Mouse (Mus musculus) neural tube, embryonic 10.5 days (tissue): ENCODE data around the gene Slc6a6.
A peak's percentile ranks its signal among the peaks of the same experiment; 100 is the strongest.

Experiments used
- DNase-seq: peaks from one replicate; pipeline ENCODE4 v3.0.0-alpha.2; 2017; ENCODE audit warnings: low spot score; ENCODE audit errors: extremely low spot score

Slc6a6 gene

GRCm38 (mm10) chr6:91683602-91684473, at the start of gene Slc6a6:
TSS of gene Slc6a6 (plus strand) at chr6:91684053.
- DNase-seq = peak; percentile 99

- DNase-seq = no peak
These were observed 49.4 kb upstream of the Slc6a6 start for GRCm38 (mm10) chr6:91634417-91634816.

- DNase-seq = no peak
These were observed 49.0 kb upstream of the Slc6a6 start for GRCm38 (mm10) chr6:91634876-91635275.

GRCm38 (mm10) chr6:91638204-91638995, 45.5 kb upstream of the Slc6a6 start:
- peak; percentile 43 for DNase-seq

GRCm38 (mm10) chr6:91643011-91643410, 40.8 kb upstream of the Slc6a6 start:
- DNase-seq = no peak

DNA sequence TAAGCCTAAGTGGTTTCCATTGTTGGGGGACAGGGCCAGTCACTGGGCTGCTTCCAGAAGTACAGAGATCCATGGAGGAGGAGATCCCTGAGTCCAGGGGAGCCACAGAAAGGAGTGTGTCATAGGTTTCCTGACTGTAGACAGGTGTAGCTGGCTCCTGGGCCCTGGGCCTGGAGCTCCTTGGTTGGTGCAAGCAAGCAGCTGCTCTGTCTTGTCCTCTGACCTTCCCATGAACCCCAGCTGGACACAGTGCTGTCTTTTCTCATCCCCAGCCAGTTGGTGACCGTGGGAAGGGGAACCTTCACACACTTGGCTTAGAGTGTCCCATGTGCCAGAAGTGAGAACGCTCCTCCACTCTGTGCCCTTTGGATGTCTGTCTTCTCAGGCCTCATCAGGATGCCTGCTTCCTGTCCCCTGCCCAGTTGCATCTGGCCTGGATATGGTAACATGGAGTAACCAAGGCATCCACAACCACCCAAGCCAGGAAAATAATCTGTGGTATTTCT, 40.4 kb upstream of the Slc6a6 start:
- DNase-seq = no peak

DNA sequence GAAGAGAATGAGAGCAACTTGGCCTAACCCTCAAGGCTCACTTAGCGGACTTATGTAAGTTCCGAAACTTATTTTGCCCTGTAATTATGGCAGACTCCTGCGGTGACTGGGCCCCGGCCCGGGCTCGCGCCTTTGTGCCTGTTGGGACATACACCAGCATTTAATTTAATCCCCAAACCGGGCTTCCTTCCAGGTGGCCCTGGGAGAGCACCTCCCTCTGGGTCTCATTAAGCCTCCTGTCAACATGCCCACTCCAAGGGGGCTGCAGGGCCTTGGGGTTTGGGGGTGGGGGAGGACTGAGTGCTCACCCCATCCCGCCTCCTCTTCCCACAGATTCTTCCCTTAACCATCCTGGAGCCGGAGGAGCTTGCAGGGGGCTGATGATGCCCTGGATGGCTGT, 37.8 kb upstream of the Slc6a6 start:
- no peak for DNase-seq

DNA sequence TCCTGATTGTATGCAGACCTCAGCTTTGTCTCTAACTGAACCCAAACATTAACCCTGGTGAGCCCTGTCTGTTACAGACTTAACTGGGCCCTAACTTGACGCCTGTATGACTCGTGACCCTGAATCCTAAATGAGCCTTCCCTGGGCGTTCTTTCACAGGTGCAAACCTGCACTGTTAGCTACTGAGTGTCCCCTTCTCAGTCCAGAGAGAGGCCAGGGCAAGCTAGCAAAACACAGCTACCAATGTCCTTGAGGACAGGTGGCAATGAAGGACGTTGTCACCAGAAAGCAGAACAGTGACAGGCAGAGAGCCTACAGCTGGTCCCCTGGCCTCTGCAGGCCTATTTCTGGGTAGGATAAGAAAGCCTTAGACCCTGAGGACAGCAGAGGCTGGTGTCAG, 37.0 kb upstream of the Slc6a6 start:
- no peak for DNase-seq

- no peak for DNase-seq
These were observed 36.5 kb upstream of the Slc6a6 start for GRCm38 (mm10) chr6:91647385-91647791.

DNA sequence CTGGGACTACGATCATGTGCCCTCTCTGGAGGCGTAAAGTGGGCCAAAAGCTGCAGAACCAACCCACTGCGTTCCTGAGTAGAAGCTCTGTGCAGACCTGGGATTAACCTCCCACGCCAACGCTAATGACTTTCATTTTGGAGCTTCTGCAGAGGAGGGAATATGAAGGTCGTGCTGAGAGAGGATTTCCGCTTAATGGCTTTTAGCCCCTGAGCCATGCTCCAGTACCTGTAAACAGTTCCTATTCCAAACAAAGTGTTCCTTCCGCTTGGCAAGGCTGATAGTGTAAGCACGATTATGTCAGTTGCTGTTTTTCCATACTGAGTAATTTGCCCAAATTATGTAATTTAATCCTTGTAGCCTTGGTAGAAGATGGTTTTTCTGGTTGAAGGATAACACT, 33.6 kb upstream of the Slc6a6 start:
- no peak for DNase-seq

GRCm38 (mm10) chr6:91652296-91652695, 31.6 kb upstream of the Slc6a6 start:
- no peak for DNase-seq

- DNase-seq = no peak
These were observed 28.6 kb upstream of the Slc6a6 start for GRCm38 (mm10) chr6:91655244-91655643.

GRCm38 (mm10) chr6:91655874-91656433, 27.9 kb upstream of the Slc6a6 start:
- DNase-seq = no peak

DNA sequence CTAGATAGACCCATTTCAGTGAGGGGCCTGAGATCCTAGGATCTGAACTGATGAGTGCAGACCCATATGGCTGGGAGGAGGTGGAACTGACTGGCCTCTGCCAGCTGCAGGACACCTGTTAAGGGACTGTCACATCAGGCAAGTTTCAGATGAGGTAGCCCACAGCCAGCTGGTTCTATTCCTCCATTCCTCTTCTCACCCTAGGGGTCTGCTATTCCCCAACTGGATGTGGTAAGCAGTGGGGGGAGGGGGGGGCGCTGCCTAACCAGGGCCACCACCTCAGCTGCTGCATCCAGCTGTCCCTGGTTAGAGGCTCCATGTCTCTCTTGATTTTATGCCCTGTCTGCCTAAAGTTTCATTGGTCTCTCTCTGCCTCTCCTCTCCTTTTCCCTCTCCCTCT, 25.6 kb upstream of the Slc6a6 start:
- no peak for DNase-seq

DNA sequence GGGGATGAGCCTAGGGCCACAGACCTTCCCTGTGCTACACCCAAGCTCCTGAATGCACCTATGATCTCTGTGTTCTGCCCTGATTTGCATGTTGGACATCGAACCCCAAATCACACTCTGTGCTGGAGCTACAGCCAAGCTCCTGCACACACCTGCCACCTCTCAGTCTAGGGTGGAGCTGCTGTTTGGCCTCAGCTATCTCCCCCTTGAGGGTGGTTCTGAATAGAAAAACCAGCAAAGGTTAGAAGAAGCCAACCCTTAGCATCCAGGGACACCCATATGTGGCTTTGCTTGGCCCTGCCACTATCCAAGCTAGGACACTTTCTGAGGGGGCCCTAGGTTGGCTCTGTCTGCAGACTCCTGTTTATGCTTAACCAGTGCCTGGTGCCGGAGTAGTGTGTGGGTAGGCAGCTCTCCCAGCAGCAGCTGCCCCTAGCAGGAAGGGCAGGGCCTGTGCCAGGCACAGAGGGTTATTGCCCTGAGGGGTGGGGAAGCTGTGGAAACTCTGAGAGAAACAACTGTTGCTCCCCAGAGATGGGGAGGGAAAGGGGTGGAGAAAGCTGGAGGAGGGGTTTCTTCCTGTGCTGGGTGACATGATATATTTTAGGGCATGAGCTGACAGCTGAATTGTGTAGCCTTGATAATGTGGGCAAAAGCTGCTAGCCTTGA, 23.9 kb upstream of the Slc6a6 start:
- no peak for DNase-seq

DNA sequence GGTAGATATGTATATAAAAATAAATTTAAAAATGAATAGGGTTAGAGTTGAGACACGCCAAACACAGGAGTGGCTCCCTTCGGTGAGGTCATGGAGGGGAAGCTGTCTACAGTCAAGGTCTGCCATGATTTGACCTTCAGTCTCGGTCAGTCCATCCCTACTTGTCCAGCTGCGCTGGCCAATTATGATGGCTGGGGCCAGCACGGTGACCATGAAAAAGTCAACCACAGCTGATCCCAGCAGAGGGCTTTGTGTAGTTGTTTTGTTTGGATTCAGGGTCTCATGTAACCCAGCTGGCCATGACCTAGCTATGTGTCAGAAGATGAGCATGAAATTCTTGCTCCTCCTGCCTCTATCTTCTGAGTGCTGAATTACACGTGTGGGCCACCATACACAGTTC, 21.6 kb upstream of the Slc6a6 start:
- DNase-seq = no peak

DNA sequence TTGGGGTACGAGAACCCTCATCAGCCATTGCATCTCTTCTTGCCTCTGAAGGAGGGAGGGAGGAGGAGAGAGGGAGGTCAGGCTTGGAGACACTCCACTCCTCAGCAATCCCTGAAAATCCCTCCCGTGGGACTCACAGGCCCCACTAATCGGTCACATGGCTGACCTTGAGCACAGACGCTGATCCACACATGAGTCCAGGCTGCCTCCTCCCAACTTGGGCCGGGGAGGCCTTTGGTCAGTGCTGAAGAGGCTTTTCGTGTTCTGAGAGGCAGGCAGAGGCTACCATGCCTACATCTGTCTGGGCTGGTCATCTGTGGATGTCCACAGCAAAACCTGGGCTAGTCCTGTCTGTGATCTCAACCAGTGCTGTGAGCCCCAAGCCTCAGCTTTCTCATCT, 20.2 kb upstream of the Slc6a6 start:
- DNase-seq = no peak

DNA sequence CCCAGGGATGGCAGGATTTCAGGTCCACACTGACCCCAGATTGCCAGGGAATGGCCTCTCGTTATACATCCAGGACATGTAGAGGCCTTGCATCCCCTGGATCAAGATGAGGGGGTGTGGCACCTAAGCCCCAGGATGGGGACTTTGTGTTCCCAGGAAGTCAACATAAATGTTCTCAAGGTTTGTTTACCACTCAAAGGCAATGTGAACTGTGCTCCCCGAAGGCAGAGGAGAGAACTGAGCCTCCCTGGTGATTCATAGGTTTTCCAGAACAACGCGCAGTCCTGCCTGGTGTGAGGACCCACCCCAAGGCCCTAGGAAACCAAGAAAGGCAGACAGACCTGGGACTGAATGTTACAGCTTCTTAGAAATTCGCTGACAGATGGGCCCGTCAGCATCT, 18.6 kb upstream of the Slc6a6 start:
- no peak for DNase-seq

DNA sequence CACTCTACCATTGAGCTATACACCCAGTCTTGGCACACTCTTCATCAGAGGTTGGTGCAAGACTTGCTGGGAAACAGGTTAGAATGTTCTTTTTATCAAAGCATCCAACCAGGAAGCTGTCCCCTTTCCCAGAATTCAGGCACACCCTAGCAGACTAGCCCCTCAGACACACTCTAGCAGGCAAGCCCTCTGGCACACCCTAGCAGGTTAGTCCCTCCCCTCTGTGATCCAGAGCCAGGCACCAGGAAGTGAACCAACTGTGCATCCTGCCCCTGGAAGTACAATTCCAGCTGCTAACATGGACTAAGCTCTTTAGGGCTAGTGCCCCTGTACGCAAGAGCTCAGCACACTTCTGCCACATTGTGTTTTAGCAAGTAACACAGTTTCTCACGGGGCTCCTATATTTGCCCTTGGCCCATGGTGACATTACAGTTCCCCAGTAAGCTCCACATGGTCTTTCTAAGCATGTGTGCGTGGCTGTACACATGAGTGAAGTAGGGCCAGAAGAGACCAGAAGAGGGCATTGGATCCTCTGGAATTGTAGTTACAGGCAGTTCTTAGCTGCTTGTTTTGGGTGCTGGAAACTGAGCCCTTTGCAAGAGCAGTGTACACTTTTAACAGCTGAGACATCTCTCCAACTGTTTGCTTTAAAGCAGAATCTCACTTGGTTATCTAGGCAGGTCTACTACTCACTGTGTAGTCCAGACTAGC, 17.7 kb upstream of the Slc6a6 start:
- DNase-seq = no peak

DNA sequence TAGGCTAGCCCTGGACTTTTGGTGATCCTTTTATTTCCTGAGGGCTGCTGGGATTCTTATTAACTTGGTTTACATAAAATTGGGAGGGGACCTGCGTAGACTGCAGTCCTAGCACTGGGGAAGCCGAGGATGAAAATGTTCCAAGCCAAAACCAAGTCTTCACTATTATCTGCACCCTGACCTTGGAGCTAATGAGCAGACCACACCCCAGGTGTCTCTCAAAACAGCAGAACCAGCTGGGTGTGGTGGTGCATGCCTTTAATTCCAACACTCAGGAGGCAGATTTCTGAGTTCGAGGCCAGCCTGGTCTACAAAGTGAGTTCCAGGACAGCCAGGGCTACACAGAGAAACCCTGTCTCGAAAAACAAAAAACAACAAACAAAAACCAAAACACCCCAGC, 16.7 kb upstream of the Slc6a6 start:
- no peak for DNase-seq

- no peak for DNase-seq
These were observed 15.6 kb upstream of the Slc6a6 start for GRCm38 (mm10) chr6:91668276-91668675.
